Mouse (Mus musculus) cerebellum, adult 2 months (tissue): ENCODE measurements around the gene Fxn.

Source experiments
- CTCF ChIP-seq: fragments of 200-500 bp; IDR thresholded peaks from 2 replicates; pipeline ENCODE4 v1.5.1; 2011; ENCODE audit warnings: low read depth, mild to moderate bottlenecking, control low read depth, low read length, moderate library complexity, borderline replicate concordance; ENCODE audit not compliant: insufficient read depth
- POLR2A ChIP-seq: fragments of 200-500 bp; IDR thresholded peaks from 2 replicates; pipeline ENCODE4 v1.6.1; 2011; ENCODE audit warnings: low read length, control low read depth, borderline replicate concordance; ENCODE audit not compliant: insufficient read depth

DNA sequence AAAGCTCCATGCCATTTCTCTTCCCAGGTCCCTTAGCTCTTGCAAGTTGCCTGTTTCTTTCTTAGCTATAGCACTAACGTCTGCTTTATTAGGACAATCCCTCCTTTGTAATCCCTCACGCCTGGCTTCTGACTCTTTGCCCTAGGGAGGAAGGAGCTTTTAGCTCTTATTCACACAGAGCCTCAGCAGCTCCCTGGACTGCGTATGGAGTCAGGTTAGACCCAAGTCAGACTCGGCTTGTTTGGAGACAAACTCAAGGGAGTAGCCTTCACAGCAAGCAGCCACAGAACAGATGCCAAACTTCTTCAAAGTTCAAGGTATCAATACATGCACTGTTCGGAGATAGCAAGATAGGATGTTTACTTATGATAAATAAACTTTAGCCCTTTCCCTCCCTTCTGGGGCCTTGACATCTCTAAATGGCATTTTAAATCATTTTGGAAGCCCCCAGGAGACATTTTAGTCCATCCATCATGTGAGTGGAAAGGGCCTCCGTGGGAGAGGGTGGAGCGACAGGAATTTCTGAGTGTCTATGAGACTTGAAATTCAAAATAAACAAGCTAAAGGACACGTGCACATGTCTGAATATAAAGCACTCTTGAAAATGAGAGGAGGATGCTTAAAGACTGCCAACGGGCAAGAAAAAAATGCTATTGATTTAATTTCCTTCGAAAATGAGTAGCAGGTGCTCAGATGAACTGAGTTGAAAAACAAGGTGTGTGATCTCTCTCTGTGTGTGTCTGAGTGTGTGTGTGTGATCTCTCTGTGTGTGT, 43.6 kb upstream of the Fxn start:
- no peak for TF ChIP-seq CTCF
- no peak for TF ChIP-seq POLR2A
